Mouse (Mus musculus): ENCODE data around the gene Zfp36. TPM values are rescaled to one million over a fixed set of nuclear protein-coding genes. Genes with fewer than 3 reads are reported as not detected.

The Zfp36 gene
- polyA plus RNA-seq, 1 experiment from 2014 or later: 6.1 TPM

DNA sequence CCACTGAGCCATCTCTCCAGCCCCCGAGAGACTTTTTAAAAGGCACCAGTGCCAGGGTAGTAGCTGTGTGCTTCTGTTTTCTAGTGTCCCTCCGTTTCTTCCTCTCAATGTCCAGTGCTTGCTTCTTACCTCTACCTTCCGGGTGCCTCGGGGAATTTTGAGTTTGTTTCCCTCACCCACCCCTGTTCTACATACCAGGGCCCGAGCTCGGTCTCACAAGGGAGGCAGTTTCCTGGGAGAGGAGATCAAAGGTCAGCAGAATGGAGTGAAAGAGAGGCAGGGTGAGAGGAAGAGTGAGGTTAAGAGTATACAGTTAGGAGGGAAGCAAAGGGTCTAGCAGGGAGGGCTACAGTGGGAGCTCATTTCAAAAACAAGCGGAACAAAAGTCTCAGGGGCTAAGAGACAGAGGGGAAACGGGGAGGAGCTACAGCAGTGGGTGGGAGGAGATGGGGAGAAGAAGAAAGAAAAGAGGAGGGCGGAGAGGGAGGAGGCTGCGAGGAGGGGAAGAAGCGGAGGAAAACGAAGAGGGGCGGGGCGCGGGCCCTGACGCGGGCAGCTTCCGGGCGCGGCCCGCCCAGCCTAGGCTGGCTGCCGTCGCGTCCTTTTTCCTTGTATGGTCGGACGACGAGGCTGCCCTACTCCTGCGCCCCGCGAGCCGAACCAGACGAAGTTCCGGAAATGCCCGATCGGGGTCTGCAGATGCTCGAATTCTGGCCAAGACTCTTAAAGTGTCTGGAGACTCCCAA is 4.7 kb downstream of the Zfp36 start:
- Histone ChIP-seq H3K4me3 (ENCODE audit: low read depth, low read length) (peak overlapping the region; percentile 30), H3K9me3 (ENCODE audit: control insufficient read depth, low read length) (no peaks in the 10 kb centered on the region), H3K4me1 (ENCODE audit: control insufficient read depth, insufficient read depth, low read length) (peaks cover 33% of the 10 kb centered on the region), H3K27ac (replicated peaks; ENCODE audit: low read depth, low read length) (peak overlapping the region; percentile 96), H3K9ac (ENCODE audit: low read length) (peak overlapping the region; percentile 57), H3K36me3 (ENCODE audit: control insufficient read depth, insufficient read depth, low read length) (no peaks in the 10 kb centered on the region), H3K4me2 (ENCODE audit: low read depth, severe bottlenecking) (peak overlapping the region; percentile 74), H3K27me3 (ENCODE audit: control insufficient read depth, insufficient read depth, low read length) (no peaks in the 10 kb centered on the region)
- WGBS: 2% methylated on average over 29 of the region's 36 CpGs
- ATAC-seq (ENCODE audit: insufficient number of reproducible peaks, low FRiP score, low TSS enrichment, low read depth) (peak; percentile 45), DNase-seq (ENCODE audit: low spot score) (peak; percentile 93)

DNA sequence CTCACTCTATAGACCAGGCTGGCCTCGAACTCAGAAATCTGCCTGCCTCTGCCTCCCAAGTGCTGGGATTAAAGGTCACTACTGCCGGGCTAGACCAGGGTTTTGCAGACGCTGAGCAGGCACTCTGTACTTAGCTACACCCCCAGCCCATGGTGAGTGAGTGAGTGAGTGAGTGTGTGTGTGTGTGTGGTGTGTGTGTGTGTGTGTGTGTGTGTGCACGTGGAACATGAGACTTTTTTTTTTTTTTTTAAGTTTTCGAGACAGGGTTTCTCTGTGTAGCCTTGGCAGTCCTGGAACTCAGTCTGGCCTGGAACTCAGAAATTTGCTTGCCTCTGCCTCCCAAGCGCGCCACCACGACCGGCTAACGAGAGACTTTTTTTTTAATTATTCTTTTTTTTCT is 5.4 kb downstream of the Zfp36 start:
- H3K9ac ChIP-seq (ENCODE audit: low read length): peak overlapping the region; percentile 57; the same call in 1 of the 2 replicates
- H3K4me1 ChIP-seq (ENCODE audit: control insufficient read depth, insufficient read depth, low read length): peaks cover 34% of the 10 kb centered on the region
- no peaks in the 10 kb centered on the region for H3K9me3 ChIP-seq (ENCODE audit: control insufficient read depth, low read length)
- WGBS: 81% methylated on average over 10 of the region's 10 CpGs
- peak overlapping the region; percentile 96 for H3K27ac ChIP-seq (replicated peaks; ENCODE audit: low read depth, low read length)
- H3K36me3 ChIP-seq (ENCODE audit: control insufficient read depth, insufficient read depth, low read length): no peaks in the 10 kb centered on the region
- ATAC-seq (ENCODE audit: insufficient number of reproducible peaks, low FRiP score, low TSS enrichment, low read depth): no peak
- H3K27me3 ChIP-seq (ENCODE audit: control insufficient read depth, insufficient read depth, low read length): no peaks in the 10 kb centered on the region
- peak overlapping the region; percentile 74; the same call in 1 of the 2 replicates for H3K4me2 ChIP-seq (ENCODE audit: low read depth, severe bottlenecking)
- DNase-seq (ENCODE audit: low spot score): no peak
- H3K4me3 ChIP-seq (ENCODE audit: low read depth, low read length): no peak overlapping the region; the same call in 1 of the 2 replicates

DNA sequence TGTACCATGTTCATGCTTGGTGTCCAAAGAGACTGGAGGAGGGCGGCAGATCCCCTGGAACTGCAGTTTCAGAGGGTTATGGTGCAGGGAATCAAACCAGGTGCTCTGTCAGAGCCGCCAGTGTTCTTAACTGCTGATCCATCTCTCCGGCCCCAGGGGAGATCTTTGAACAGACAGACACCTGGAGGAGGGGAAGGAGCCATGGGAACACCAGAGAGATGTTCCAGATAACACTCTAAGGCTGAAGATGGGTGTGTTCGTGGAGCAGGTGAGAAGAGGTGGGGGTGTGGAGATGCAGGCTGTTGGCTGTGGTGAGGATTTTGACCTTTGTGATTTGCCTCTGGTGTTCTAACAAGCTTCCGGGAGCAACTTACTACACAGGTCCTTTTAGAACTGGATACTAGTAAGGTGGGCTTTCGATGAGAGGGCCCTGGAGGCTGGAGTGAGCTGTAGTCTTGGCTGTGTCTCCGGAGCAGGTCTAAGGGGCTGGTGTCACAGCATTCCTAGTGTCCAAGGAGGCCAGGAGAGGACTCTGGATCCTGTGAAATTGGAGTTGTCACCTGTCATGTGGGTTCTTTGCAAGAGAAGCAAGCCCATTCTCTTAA is 6.1 kb downstream of the Zfp36 start:
- H3K27ac ChIP-seq (replicated peaks; ENCODE audit: low read depth, low read length): no peak overlapping the region
- H3K4me2 ChIP-seq (ENCODE audit: low read depth, severe bottlenecking): no peak overlapping the region
- H3K9ac ChIP-seq (ENCODE audit: low read length): no peak overlapping the region
- no peak overlapping the region for H3K4me3 ChIP-seq (ENCODE audit: low read depth, low read length)
- ATAC-seq (ENCODE audit: insufficient number of reproducible peaks, low FRiP score, low TSS enrichment, low read depth): no peak
- H3K27me3 ChIP-seq (ENCODE audit: control insufficient read depth, insufficient read depth, low read length): no peaks in the 10 kb centered on the region
- H3K4me1 ChIP-seq (ENCODE audit: control insufficient read depth, insufficient read depth, low read length): peaks cover 30% of the 10 kb centered on the region
- WGBS: 81% methylated on average over 7 of the region's 7 CpGs
- H3K9me3 ChIP-seq (ENCODE audit: control insufficient read depth, low read length): no peaks in the 10 kb centered on the region
- DNase-seq (ENCODE audit: low spot score): no peak
- H3K36me3 ChIP-seq (ENCODE audit: control insufficient read depth, insufficient read depth, low read length): no peaks in the 10 kb centered on the region

DNA sequence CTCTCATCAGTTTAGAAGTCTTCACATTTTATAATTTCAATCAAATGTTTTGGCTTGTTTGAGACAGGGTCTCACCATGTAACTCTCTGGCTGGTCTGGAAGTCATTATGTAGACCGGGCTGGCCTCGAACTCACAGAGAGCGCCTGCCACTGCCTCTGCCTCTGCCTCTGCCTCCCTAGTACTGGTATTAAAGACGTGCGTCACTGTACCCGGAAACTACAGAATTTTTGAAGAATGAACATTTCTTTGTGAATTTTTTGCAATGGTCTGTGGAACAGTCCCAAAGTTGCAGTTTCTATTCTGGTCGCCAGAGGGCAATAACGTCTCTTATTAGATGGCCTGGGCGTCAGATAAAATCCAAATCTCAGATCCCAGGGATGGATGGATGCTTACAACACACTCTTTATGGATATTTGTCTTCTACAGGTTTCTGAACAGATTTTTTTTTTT is 6.9 kb downstream of the Zfp36 start:
- peak; percentile 87 for DNase-seq (ENCODE audit: low spot score)
- Histone ChIP-seq H3K9me3 (ENCODE audit: control insufficient read depth, low read length) (no peaks in the 10 kb centered on the region), H3K4me2 (ENCODE audit: low read depth, severe bottlenecking) (peak overlapping the region; percentile 47), H3K36me3 (ENCODE audit: control insufficient read depth, insufficient read depth, low read length) (no peaks in the 10 kb centered on the region; the same call in 1 of the 2 replicates), H3K9ac (ENCODE audit: low read length) (peak overlapping the region; percentile 52), H3K27me3 (ENCODE audit: control insufficient read depth, insufficient read depth, low read length) (no peaks in the 10 kb centered on the region), H3K27ac (replicated peaks; ENCODE audit: low read depth, low read length) (0 out of 2 replicates have a peak overlapping the region, but pooled peaks have one; percentile 47), H3K4me1 (ENCODE audit: control insufficient read depth, insufficient read depth, low read length) (peaks cover 23% of the 10 kb centered on the region), H3K4me3 (ENCODE audit: low read depth, low read length) (peak overlapping the region; percentile 81)
- under 1% methylated on average over 9 of the region's 9 CpGs for WGBS
- peak; percentile 7; the same call in 1 of the 2 replicates for ATAC-seq (ENCODE audit: insufficient number of reproducible peaks, low FRiP score, low TSS enrichment, low read depth)

DNA sequence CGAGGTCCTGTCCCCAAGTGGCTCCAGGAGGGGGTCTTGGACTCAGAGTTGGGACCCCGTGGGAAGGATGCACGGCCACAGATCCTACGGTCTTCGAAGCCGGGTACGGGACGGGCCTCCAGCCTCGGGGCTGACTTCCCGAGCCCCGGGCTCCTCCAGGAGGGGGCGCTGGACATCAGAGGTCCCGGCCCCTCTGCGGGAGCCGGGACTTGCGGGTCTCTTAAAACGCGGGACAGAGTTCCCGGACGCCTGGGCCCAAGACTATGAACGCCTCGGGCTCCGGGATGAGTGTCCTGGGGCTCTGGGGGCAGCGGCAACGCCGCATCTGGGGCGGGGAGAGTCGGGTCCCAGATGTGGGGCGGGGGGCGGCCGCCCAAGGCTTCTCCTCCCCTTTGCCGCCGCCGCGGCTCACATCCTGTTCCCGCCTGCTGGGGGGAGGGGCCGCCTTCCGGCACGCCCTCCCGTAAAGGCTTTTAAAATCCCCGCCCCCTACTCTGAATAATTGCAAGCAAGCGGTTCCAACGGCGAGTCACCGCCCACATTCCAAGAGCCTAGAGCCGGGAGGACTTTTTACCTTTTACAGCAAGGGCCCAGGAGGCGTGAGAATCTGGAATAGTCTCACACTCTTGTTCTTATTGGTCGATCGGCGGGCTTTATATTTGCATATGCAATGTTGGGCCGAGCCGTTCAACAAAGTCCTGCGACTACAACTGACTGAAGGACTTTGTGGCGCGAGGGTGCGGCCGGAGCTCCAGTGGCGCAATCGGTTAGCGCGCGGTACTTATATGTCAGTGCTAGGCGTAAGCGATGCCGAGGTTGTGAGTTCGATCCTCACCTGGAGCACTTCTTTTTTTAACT is 7.6 kb downstream of the Zfp36 start, which contains the start of gene Plekhg2:
TSS of gene Plekhg2 (minus strand) at position 349 of the 858 bp plus-strand sequence.
- Histone ChIP-seq H3K27me3 (ENCODE audit: control insufficient read depth, insufficient read depth, low read length) (no peaks in the 10 kb centered on the region), H3K9me3 (ENCODE audit: control insufficient read depth, low read length) (no peaks in the 10 kb centered on the region), H3K36me3 (ENCODE audit: control insufficient read depth, insufficient read depth, low read length) (peaks cover 5% of the 10 kb centered on the region; the same call in 1 of the 2 replicates), H3K9ac (ENCODE audit: low read length) (peak within 1 kb of the TSS; percentile 96), H3K4me3 (ENCODE audit: low read depth, low read length) (peak within 1 kb of the TSS; percentile 81), H3K27ac (replicated peaks; ENCODE audit: low read depth, low read length) (peak within 1 kb of the TSS; percentile 94), H3K4me1 (ENCODE audit: control insufficient read depth, insufficient read depth, low read length) (peaks cover 17% of the 10 kb centered on the region), H3K4me2 (ENCODE audit: low read depth, severe bottlenecking) (peak within 1 kb of the TSS; percentile 95)
- ATAC-seq (ENCODE audit: insufficient number of reproducible peaks, low FRiP score, low TSS enrichment, low read depth): peak; percentile 87
- under 1% methylated on average over 54 of the region's 66 CpGs for whole genome bisulfite sequencing
- peak; percentile 100 for DNase-seq (ENCODE audit: low spot score)

DNA sequence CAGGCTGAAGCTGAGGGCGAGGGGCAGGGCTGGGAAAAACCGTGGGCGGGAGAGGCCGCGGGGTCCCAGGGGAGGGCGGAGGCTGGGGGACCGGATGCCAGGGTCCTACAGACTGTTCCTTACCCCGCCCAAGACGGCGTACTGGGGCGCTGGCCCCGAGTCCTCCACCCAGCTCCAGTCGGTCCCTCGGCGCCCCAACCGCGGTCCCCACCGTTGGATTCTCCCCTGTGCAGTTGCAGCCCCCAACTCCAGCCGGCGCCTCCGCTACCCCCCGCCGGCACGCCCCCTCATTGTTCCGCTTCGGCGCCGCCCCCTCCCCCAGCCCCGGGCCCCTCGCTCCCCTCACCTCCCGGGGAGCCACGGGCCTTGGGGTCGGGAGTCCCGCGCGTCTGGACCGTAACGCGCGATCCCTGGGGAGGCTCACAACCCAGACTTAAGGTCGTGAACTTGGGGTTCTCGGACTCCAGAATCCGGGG is 8.5 kb downstream of the Zfp36 start:
- Histone ChIP-seq H3K9me3 (ENCODE audit: control insufficient read depth, low read length) (no peaks in the 10 kb centered on the region), H3K4me1 (ENCODE audit: control insufficient read depth, insufficient read depth, low read length) (peaks cover 15% of the 10 kb centered on the region), H3K36me3 (ENCODE audit: control insufficient read depth, insufficient read depth, low read length) (peaks cover 12% of the 10 kb centered on the region; the same call in 1 of the 2 replicates), H3K4me2 (ENCODE audit: low read depth, severe bottlenecking) (peak overlapping the region; percentile 95), H3K27ac (replicated peaks; ENCODE audit: low read depth, low read length) (peak overlapping the region; percentile 94), H3K27me3 (ENCODE audit: control insufficient read depth, insufficient read depth, low read length) (no peaks in the 10 kb centered on the region), H3K9ac (ENCODE audit: low read length) (peak overlapping the region; percentile 96), H3K4me3 (ENCODE audit: low read depth, low read length) (peak overlapping the region; percentile 81)
- peak; percentile 80 for DNase-seq (ENCODE audit: low spot score)
- no peak for ATAC-seq (ENCODE audit: insufficient number of reproducible peaks, low FRiP score, low TSS enrichment, low read depth)
- WGBS: 1% methylated on average over 43 of the region's 43 CpGs

DNA sequence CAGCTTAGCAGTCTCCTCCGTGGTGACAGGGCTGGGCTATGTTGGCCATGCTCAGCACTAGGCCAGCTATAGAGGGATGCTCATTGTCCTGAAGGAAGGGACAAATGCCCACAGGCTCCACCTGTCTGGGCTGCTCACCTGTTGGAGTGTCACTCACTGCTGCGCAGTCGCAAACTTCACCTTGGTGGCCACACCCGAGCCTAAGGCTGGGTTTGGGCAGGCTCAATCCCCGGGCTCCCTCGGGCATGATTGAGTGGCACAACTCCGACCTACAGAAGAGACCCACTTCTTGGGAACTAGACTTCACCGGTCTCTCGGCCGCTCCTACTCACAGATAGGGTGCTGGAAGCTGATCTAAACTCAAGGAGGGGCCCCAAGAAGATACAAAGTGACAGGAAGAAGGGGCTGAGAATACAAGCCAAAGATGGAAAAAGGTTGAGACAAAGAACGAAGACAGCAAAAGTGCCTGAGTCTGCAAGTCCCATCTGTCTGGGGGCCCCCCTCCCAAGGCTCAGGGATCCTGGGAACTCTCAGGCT is 9.0 kb downstream of the Zfp36 start:
- 7% methylated on average over 11 of the region's 11 CpGs for WGBS
- no peak for ATAC-seq (ENCODE audit: insufficient number of reproducible peaks, low FRiP score, low TSS enrichment, low read depth)
- H3K4me2 ChIP-seq (ENCODE audit: low read depth, severe bottlenecking): peak overlapping the region; percentile 95
- H3K9me3 ChIP-seq (ENCODE audit: control insufficient read depth, low read length): no peaks in the 10 kb centered on the region
- no peak for DNase-seq (ENCODE audit: low spot score)
- peaks cover 11% of the 10 kb centered on the region for H3K4me1 ChIP-seq (ENCODE audit: control insufficient read depth, insufficient read depth, low read length)
- peak overlapping the region; percentile 94; the same call in 1 of the 2 replicates for H3K27ac ChIP-seq (replicated peaks; ENCODE audit: low read depth, low read length)
- peak overlapping the region; percentile 81 for H3K4me3 ChIP-seq (ENCODE audit: low read depth, low read length)
- peaks cover 14% of the 10 kb centered on the region; the same call in 1 of the 2 replicates for H3K36me3 ChIP-seq (ENCODE audit: control insufficient read depth, insufficient read depth, low read length)
- H3K27me3 ChIP-seq (ENCODE audit: control insufficient read depth, insufficient read depth, low read length): no peaks in the 10 kb centered on the region
- H3K9ac ChIP-seq (ENCODE audit: low read length): peak overlapping the region; percentile 96

All from limb, embryonic 11.5 days (tissue).